Mouse (Mus musculus) hindbrain, embryonic 11.5 days (tissue): ENCODE data around the gene H2al1m. TPM values are rescaled to one million over a fixed set of nuclear protein-coding genes. Genes with fewer than 3 reads are reported as not detected.
"Not testable (repeated sequence)": the region's sequence is repeated elsewhere in the genome, so short reads cannot be mapped to it uniquely, and the experiment has no call there.

ENCODE experiments used
- ATAC-seq: fragments of 200-750 bp; cut with Nextera tagmentation; 2 replicates; pipeline ENCODE4 v1.8.0; 2017; ENCODE audit warnings: mild to moderate bottlenecking, moderate TSS enrichment, moderate library complexity; ENCODE audit not compliant: low FRiP score
- DNase-seq: peaks from one replicate; pipeline ENCODE4 v3.0.0-alpha.2; 2015; ENCODE audit warnings: low spot score
- H3K27ac ChIP-seq: fragments of 300-500 bp; sonication (generic); 2 replicates; pipeline ENCODE4 v1.5.1; 2014; ENCODE audit warnings: mild to moderate bottlenecking, low read depth, low read length
- H3K27me3 ChIP-seq: fragments of 300-500 bp; sonication (generic); 2 replicates; pipeline ENCODE4 v1.6.1; 2014; ENCODE audit warnings: mild to moderate bottlenecking, low read length, moderate library complexity, mixed read lengths; ENCODE audit not compliant: control insufficient read depth, insufficient read depth
- H3K36me3 ChIP-seq: fragments of 300-500 bp; sonication (generic); 2 replicates; pipeline ENCODE4 v1.6.1; 2014; ENCODE audit warnings: mild to moderate bottlenecking, low read length, moderate library complexity, mixed read lengths; ENCODE audit not compliant: control insufficient read depth, insufficient read depth
- H3K4me1 ChIP-seq: fragments of 300-500 bp; sonication (generic); replicated peaks from 2 replicates; pipeline ENCODE4 v1.6.1; 2014; ENCODE audit warnings: low read length, mixed read lengths; ENCODE audit not compliant: control insufficient read depth, insufficient read depth
- H3K4me2 ChIP-seq: fragments of 300-500 bp; sonication (generic); replicated peaks from 2 replicates; pipeline ENCODE4 v1.6.1; 2014; ENCODE audit warnings: mild to moderate bottlenecking, low read depth, low read length
- H3K4me3 ChIP-seq: fragments of 300-500 bp; sonication (generic); 2 replicates; pipeline ENCODE4 v1.5.1; 2014; ENCODE audit warnings: low read depth, low read length
- H3K9ac ChIP-seq: fragments of 300-500 bp; sonication (generic); 2 replicates; pipeline ENCODE4 v1.6.1; 2014; ENCODE audit warnings: low read depth, low read length
- H3K9me3 ChIP-seq: fragments of 300-500 bp; sonication (generic); 2 replicates; pipeline ENCODE4 v1.6.1; 2016; ENCODE audit warnings: low read length; ENCODE audit not compliant: control insufficient read depth
- WGBS: fragments of 180-500 bp; shearing (Covaris S2); extraction: QIAGEN DNeasy Blood & Tissue Kit; methylation state at CpG from one replicate; pipeline ENCODE4 v1.1.7; 2014; 5-methylcytosine and 5-hydroxymethylcytosine counted together
- polyA plus RNA-seq: library from polyadenylated mRNA; unstranded; fragments of >200 nt; fragmentation: Nextera tagmentation; extraction: Ambion mirVana; gene quantifications from 2 replicates; pipeline ENCODE4 v1.2.1, GENCODE M21; 2014

Gene H2al1m
- polyA plus RNA-seq: not detected in 2 replicates

DNA sequence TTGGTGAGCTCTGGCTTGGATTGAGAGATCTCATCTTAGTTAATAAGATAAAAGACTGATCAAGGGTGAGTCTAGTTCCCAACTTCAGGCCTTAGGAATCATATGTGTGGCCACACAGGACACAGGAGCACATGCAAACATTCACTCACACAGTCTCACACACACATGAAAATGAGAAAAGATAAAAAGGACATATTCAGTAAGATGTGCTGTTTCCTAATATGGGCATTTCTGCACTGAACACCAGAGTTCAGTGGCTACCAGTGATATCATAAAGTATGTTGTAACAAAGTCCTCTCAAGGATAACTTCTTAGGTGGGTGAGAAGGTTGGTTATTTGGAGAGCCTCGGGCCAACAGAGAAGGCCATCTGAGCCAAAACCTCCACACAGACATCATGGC lies at the start of gene H2al1m:
Gene H2al1m, plus strand, starts transcription at position 301 of the 400 bp plus-strand sequence.
- H3K27me3 ChIP-seq, H3K4me1 ChIP-seq, DNase-seq, H3K27ac ChIP-seq, ATAC-seq, H3K36me3 ChIP-seq, H3K9ac ChIP-seq, H3K9me3 ChIP-seq, H3K4me2 ChIP-seq, H3K4me3 ChIP-seq: not testable (repeated sequence)
- WGBS: no CpG with 5 or more reads among the region's 1 CpGs

DNA sequence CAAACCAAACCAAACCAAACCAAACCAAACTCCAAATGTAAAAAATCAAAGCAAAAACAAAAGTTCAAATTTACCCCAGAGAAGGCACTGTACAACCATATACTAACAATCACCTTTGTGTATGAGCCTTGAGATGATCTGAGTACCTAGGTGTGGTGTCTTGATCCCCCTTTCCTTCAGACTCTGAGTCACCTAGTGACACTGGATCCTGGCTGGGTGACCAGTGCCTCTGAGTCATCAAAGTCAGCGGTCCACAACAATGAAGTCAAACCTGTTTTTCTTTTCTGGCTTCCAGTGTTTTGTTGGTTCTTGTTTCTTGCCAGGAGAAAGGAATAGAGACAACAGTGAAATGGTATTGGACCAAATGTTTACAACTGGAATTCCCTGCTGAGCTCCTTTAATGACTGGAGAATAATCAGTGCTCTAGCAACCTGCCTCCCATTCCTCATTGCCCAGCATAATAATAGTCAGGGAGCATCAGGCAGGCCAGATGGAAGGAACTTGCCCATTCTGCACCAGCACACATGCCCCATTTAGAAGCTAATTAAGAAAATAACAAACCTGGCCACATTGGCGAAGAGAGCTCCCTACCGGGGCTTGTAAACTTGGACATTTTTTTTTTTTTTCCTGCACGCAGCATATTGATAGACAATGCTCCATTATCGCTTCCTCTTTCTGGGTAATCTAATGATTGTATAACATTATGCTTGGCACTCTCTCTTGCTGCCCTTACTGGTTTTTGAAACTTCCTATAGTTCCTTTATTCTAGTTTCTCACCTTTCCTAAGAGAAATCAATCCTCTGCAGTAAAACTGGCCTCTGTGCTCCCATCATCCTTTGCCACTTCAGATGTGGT lies 42.6 kb upstream of the H2al1m start:
- Histone ChIP-seq H3K9me3 (no peaks in the 10 kb centered on the region), H3K4me3 (no peak overlapping the region), H3K27me3 (no peaks in the 10 kb centered on the region), H3K27ac (no peak overlapping the region), H3K4me2 (no peak overlapping the region), H3K4me1 (no peaks in the 10 kb centered on the region), H3K9ac (no peak overlapping the region), H3K36me3 (no peaks in the 10 kb centered on the region)
- WGBS: 83% methylated on average over 5 of the region's 5 CpGs
- ATAC-seq (no peak), DNase-seq (no peak)

- no peaks in the 10 kb centered on the region for H3K27me3 ChIP-seq
- 73% methylated on average over 8 of the region's 8 CpGs for WGBS
- H3K9me3 ChIP-seq: no peaks in the 10 kb centered on the region
- DNase-seq (no peak), ATAC-seq (no peak)
- H3K4me1 ChIP-seq: no peaks in the 10 kb centered on the region
- no peak overlapping the region for H3K4me3 ChIP-seq
- no peak overlapping the region for H3K27ac ChIP-seq
- H3K9ac ChIP-seq: no peak overlapping the region
- no peaks in the 10 kb centered on the region for H3K36me3 ChIP-seq
- no peak overlapping the region for H3K4me2 ChIP-seq
Measured at GRCm38 (mm10) chrX:9243381-9243864, 40.1 kb upstream of the H2al1m start.

DNA sequence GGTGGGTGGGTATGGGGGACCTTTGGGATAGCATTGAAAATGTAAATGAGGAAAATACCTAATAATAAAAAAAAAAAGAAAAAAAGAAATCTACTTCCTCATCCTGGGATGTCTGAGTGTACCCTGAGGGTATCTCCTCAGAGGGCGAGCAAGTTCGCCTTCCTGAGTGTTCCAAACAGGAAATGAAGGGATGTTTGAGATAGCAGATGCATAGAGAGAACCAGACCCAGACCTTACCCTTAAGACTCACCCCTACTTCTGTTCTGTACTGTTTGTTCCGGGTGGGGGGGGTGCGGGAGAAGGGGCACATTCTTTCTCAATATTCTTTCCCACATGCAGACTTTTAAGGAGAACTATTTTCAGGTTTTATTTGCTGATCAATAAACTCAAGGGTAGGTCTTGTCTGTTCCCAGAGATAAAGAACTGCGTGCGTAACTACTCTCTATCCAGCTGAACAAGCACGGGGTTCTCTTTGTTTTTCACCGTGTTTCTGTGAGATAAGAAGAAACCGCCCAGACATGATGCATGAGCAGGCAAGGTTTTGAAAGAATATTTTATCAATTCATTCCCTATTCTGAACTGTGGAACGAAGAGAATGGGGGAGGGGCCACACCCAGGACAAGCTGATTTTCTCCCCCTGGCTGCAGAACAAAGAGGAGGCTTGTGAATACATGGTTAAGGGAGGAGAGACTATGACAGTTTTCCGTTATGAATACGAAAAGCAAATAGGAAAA lies 38.8 kb upstream of the H2al1m start:
- Histone ChIP-seq H3K4me2 (no peak overlapping the region), H3K4me1 (no peaks in the 10 kb centered on the region), H3K27ac (no peak overlapping the region), H3K4me3 (no peak overlapping the region), H3K36me3 (no peaks in the 10 kb centered on the region), H3K9ac (no peak overlapping the region), H3K9me3 (no peaks in the 10 kb centered on the region), H3K27me3 (no peaks in the 10 kb centered on the region)
- DNase-seq: peak; percentile 5
- WGBS: 60% methylated on average over 12 of the region's 12 CpGs
- ATAC-seq: peak; percentile 73; the same call in 1 of the 2 replicates

DNA sequence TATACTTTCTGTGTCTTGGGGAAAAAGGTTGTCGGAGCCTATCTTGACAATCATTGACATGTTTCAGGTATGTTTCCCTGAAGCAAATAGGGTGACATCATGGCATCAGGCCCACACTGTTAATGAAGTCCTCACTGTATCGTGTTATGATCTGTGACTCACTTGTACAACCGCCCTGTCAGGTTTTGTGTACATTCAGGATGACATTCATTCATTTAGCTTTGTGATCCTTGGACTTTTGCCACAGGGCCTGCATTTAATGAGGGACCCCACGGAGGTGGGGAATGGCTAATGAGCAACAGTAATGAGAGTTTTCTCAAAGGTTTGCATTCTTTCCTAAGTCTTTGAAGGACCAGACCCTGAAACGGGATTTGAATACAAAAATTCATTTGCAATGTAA lies 34.7 kb upstream of the H2al1m start:
- no peak overlapping the region for H3K4me3 ChIP-seq
- ATAC-seq: no peak
- no peak overlapping the region for H3K27ac ChIP-seq
- H3K9ac ChIP-seq: no peak overlapping the region
- H3K27me3 ChIP-seq: no peaks in the 10 kb centered on the region
- DNase-seq: no peak
- H3K9me3 ChIP-seq: no peaks in the 10 kb centered on the region
- no peaks in the 10 kb centered on the region for H3K4me1 ChIP-seq
- H3K36me3 ChIP-seq: no peaks in the 10 kb centered on the region
- no peak overlapping the region for H3K4me2 ChIP-seq
- WGBS: 62% methylated on average over 5 of the region's 5 CpGs

GRCm38 (mm10) chrX:9253990-9254389 lies 29.6 kb upstream of the H2al1m start:
- WGBS: 84% methylated on average over 10 of the region's 10 CpGs
- DNase-seq (no peak), ATAC-seq (no peak)

GRCm38 (mm10) chrX:9254901-9255300 lies 28.7 kb upstream of the H2al1m start:
- H3K9ac ChIP-seq: no peak overlapping the region
- H3K4me2 ChIP-seq: no peak overlapping the region
- H3K36me3 ChIP-seq: no peaks in the 10 kb centered on the region
- no peaks in the 10 kb centered on the region for H3K27me3 ChIP-seq
- H3K27ac ChIP-seq: no peak overlapping the region
- H3K4me3 ChIP-seq: no peak overlapping the region
- DNase-seq (no peak), ATAC-seq (no peak)
- no peaks in the 10 kb centered on the region for H3K4me1 ChIP-seq
- WGBS: 88% methylated on average over 3 of the region's 3 CpGs
- no peaks in the 10 kb centered on the region for H3K9me3 ChIP-seq

More at GRCm38 (mm10) chrX:9253990-9254389, 29.6 kb upstream of the H2al1m start:
- no peak overlapping the region for H3K9ac ChIP-seq
- no peak overlapping the region for H3K27ac ChIP-seq
- no peak overlapping the region for H3K4me3 ChIP-seq
- no peaks in the 10 kb centered on the region for H3K27me3 ChIP-seq
- no peaks in the 10 kb centered on the region for H3K4me1 ChIP-seq
- H3K9me3 ChIP-seq: no peaks in the 10 kb centered on the region
- H3K4me2 ChIP-seq: no peak overlapping the region
- H3K36me3 ChIP-seq: no peaks in the 10 kb centered on the region

- H3K27ac ChIP-seq: no peak within 1 kb of the TSS
- DNase-seq: no peak
- 87% methylated on average over 5 of the region's 5 CpGs for WGBS
- no peak within 1 kb of the TSS for H3K4me3 ChIP-seq
- H3K4me2 ChIP-seq: no peak within 1 kb of the TSS
- H3K9me3 ChIP-seq: no peaks in the 10 kb centered on the region
- no peak within 1 kb of the TSS for H3K9ac ChIP-seq
- no peak for ATAC-seq
- H3K4me1 ChIP-seq: no peaks in the 10 kb centered on the region
- H3K27me3 ChIP-seq: no peaks in the 10 kb centered on the region
- no peaks in the 10 kb centered on the region for H3K36me3 ChIP-seq
Measured at GRCm38 (mm10) chrX:9256766-9257165, 26.8 kb upstream of the H2al1m start, which contains the start of gene Gm14862. TSS of gene Gm14862 (minus strand) at chrX:9256899.
